Mouse (Mus musculus): ENCODE measurements at regions not wholly inside any gene's neighbourhood (a gene's known extent, or its start where the extent isn't known, plus 50 kb on each side); places are given as distances from the start of the nearest gene placed in this dataset.

DNA sequence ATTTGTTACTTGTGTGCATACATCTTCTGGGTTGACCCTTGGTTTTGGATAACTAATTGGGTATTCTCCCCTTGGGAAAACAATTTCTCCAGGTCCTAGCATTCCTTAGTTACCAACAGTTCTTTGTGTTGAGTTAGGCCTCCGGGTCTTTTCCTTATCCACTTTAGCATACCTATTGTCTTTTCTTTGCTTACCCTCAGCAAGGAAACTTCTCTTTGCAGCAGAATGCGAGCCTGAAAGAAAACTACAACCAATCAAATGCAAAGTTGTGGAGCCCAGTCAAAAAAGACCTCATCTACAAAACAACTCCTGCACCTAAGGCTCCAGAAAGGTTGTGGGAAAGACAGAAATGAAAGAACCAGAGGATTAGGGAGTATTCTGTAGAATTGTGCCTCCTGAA, 139.5 kb upstream of the Dmd start:
- TF ChIP-seq POLR2A (IDR thresholded peaks at IDR 0.05; ENCODE audit: low read depth, low read length) (no peak), CTCF (conservative IDR thresholded peaks at IDR 0.05; ENCODE audit: insufficient read depth, insufficient read length, low read depth, low read length) (no peak)

Measured in kidney, adult 2 months (tissue).